Mouse (Mus musculus) olfactory bulb, adult 2 months (tissue): Measurements from ENCODE around the gene Ppil3.

Source experiments
- CTCF ChIP-seq: fragments of 200-500 bp; IDR thresholded peaks from 2 replicates; pipeline ENCODE4 v1.5.1; 2012; ENCODE audit warnings: low read depth, mild to moderate bottlenecking, low read length, moderate library complexity; ENCODE audit not compliant: insufficient read depth
- POLR2A ChIP-seq: fragments of 200-500 bp; IDR thresholded peaks from 2 replicates; pipeline ENCODE4 v1.6.1; 2012; ENCODE audit warnings: mild to moderate bottlenecking, low read depth, low read length, moderate library complexity; ENCODE audit not compliant: insufficient read depth

- TF ChIP-seq CTCF (no peak), POLR2A (no peak)
Measured at GRCm38 (mm10) chr1:58475662-58476061, 30.4 kb upstream of the Ppil3 start.
